Mouse (Mus musculus) ES-E14 (cell line): ENCODE data around the gene Defb13.

Experiments
- MAFK ChIP-seq: IDR thresholded peaks from 2 replicates; pipeline ENCODE4 v1.6.1; 2014; ENCODE audit warnings: mild to moderate bottlenecking, low read depth, low read length, inconsistent platforms; ENCODE audit not compliant: insufficient read depth
- ZNF384 ChIP-seq: IDR thresholded peaks from 2 replicates; pipeline ENCODE4 v1.6.1; 2012; ENCODE audit warnings: low read depth, low read length, inconsistent platforms

DNA sequence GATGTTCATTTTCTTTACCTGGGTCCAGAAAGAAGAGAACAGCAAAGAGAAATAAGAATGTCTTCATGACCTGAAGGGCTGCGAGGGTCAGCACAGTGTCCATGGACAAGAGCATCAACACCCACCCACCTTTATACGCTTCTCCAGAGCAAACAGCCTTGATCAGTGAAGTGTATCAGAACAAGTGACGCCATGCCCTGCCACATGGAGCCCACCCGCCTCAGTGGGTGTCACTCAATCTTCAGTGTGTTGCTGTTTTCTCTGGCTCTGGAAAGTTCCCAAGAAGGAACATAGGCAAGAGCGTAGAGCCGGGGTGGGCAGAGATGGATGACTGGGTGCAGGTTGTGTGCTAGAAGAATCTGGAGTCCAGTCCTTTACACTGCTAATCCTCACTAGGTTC, 14.0 kb upstream of the Defb13 start, which contains the start of gene Defb15:
- no peak for TF ChIP-seq ZNF384
- TF ChIP-seq MAFK, result no peak
